13 mouse cellular contexts compared by ENCODE assay signal in genomic region chr3:101572991-101573390, GRCm38 (mm10). TPM values are rescaled to one million over a fixed set of nuclear protein-coding genes. Genes with fewer than 3 reads are reported as not detected.
DNase-seq lines count a peak whose midpoint lies in the region; ATAC-seq and TF ChIP-seq lines count a peak whose summit lies in the region.
"Had no signal": no experiment of that assay in that cellular context is flagged by ENCODE, and none has a peak within 500 bp of the region (broad histone marks: within the 10 kb centered on the region; RNA-seq: fewer than 3 reads in every experiment).

No protein-coding gene starts in this region.

- H3K9me3 ChIP-seq in heart, embryonic 11.5 days (replicated peaks; ENCODE audit: control insufficient read depth, low read length): no peaks in the 10 kb centered on the region
- no peaks in the 10 kb centered on the region for H3K9me3 ChIP-seq in embryonic facial prominence, embryonic 13.5 days
- 0 out of 2 replicates have a peak, but pooled peaks cover 11% of the 10 kb centered on the region for H3K9me3 ChIP-seq in limb, embryonic 12.5 days
- H3K9me3 ChIP-seq: hindbrain, embryonic 15.5 days had no signal

- peaks cover 17% of the 10 kb centered on the region for H3K36me3 ChIP-seq in heart, embryonic 11.5 days (ENCODE audit: control insufficient read depth, insufficient read depth, low read length)
- peaks cover 15% of the 10 kb centered on the region for H3K36me3 ChIP-seq in kidney, adult 2 months (ENCODE audit: control insufficient read depth, insufficient read depth, low read length)
- H3K36me3 ChIP-seq in embryonic facial prominence, embryonic 13.5 days: peaks cover 37% of the 10 kb centered on the region
- peaks cover 36% of the 10 kb centered on the region for H3K36me3 ChIP-seq in limb, embryonic 12.5 days

- peaks cover 19% of the 10 kb centered on the region for H3K4me1 ChIP-seq in heart, embryonic 11.5 days (ENCODE audit: control insufficient read depth, insufficient read depth, low read length)
- H3K4me1 ChIP-seq in kidney, adult 2 months (ENCODE audit: control insufficient read depth, insufficient read depth, low read length): peaks cover 16% of the 10 kb centered on the region
- H3K4me1 ChIP-seq in embryonic facial prominence, embryonic 13.5 days: peaks cover 32% of the 10 kb centered on the region
- H3K4me1 ChIP-seq in limb, embryonic 12.5 days (replicated peaks): peaks cover 52% of the 10 kb centered on the region

- peak overlapping the region; percentile 52; the same call in 1 of the 2 replicates for H3K27ac ChIP-seq in heart, embryonic 11.5 days (ENCODE audit: low read depth, low read length)
- H3K27ac ChIP-seq in kidney, adult 2 months (ENCODE audit: insufficient read depth, low read depth, low read length): peak overlapping the region; percentile 89
- H3K27ac ChIP-seq in embryonic facial prominence, embryonic 13.5 days: peak overlapping the region; percentile 72
- H3K27ac ChIP-seq in limb, embryonic 12.5 days: peak overlapping the region; percentile 77
- H3K27ac ChIP-seq: hindbrain, embryonic 15.5 days; macrophage had no signal

- no peaks in the 10 kb centered on the region for H3K27me3 ChIP-seq in heart, embryonic 11.5 days (ENCODE audit: control insufficient read depth, insufficient read depth, low read length)
- no peaks in the 10 kb centered on the region for H3K27me3 ChIP-seq in kidney, adult 2 months (replicated peaks; ENCODE audit: control insufficient read depth, insufficient read depth, low read length)
- no peaks in the 10 kb centered on the region for H3K27me3 ChIP-seq in embryonic facial prominence, embryonic 13.5 days
- no peaks in the 10 kb centered on the region for H3K27me3 ChIP-seq in limb, embryonic 12.5 days
- H3K27me3 ChIP-seq: hindbrain, embryonic 15.5 days had no signal

- DNase-seq in heart, postnatal 25 days (ENCODE audit: low spot score): no peak
- peak; percentile 41 for DNase-seq in kidney, adult 2 months
- DNase-seq in kidney, postnatal 14 days: no peak
- no peak for DNase-seq in cerebellum, postnatal 10 days
- no peak for DNase-seq in embryo, embryonic 9.5 days (ENCODE audit: extremely low spot score)
- DNase-seq: cerebellum, postnatal 25 days; liver, postnatal 0 days had no signal

- 64% methylated on average over 5 of the region's 5 CpGs for WGBS in heart, embryonic 11.5 days (ENCODE audit: insufficient replicate concordance)
- WGBS in kidney, adult 2 months: 62% methylated on average over 5 of the region's 5 CpGs
- 70% methylated on average over 5 of the region's 5 CpGs for WGBS in embryonic facial prominence, embryonic 13.5 days
- WGBS in limb, embryonic 12.5 days: 74% methylated on average over 5 of the region's 5 CpGs

- no peak overlapping the region for H3K4me2 ChIP-seq in heart, embryonic 11.5 days
- H3K4me2 ChIP-seq in embryonic facial prominence, embryonic 13.5 days: no peak overlapping the region
- H3K4me2 ChIP-seq in limb, embryonic 12.5 days: no peak overlapping the region
- H3K4me2 ChIP-seq: hindbrain, embryonic 15.5 days had no signal

- no peak for TF ChIP-seq CTCF in kidney, adult 2 months (conservative IDR thresholded peaks at IDR 0.05; ENCODE audit: insufficient read depth, insufficient read length, low read depth, low read length)

- no peak for TF ChIP-seq POLR2A in kidney, adult 2 months (IDR thresholded peaks at IDR 0.05; ENCODE audit: low read depth, low read length)

- intact Hi-C loops in heart, postnatal 25 days (cut with DNase I): no loop called here

- H3K4me3 ChIP-seq in heart, embryonic 11.5 days (ENCODE audit: low read depth, low read length): no peak overlapping the region
- H3K4me3 ChIP-seq in kidney, adult 2 months (ENCODE audit: insufficient read depth, low read depth, low read length): no peak overlapping the region
- H3K4me3 ChIP-seq in embryonic facial prominence, embryonic 13.5 days: no peak overlapping the region
- no peak overlapping the region for H3K4me3 ChIP-seq in limb, embryonic 12.5 days (replicated peaks)
- H3K4me3 ChIP-seq: hindbrain, embryonic 15.5 days had no signal

- no peak for ATAC-seq in heart, embryonic 11.5 days (replicated peaks; ENCODE audit: insufficient number of reproducible peaks, low FRiP score, low TSS enrichment)
- ATAC-seq in embryonic facial prominence, embryonic 13.5 days (ENCODE audit: insufficient number of reproducible peaks, insufficient read depth, low FRiP score, low TSS enrichment, low read depth): no peak
- no peak for ATAC-seq in limb, embryonic 12.5 days (ENCODE audit: insufficient number of reproducible peaks, insufficient read depth, low FRiP score, low TSS enrichment, low read depth)
- ATAC-seq: CD4-positive, CD25-positive, alpha-beta regulatory T cell, adult 4 months; liver, postnatal 0 days had no signal

- no peak overlapping the region for H3K9ac ChIP-seq in heart, embryonic 11.5 days (ENCODE audit: low read depth, low read length)
- peak overlapping the region; percentile 21; the same call in 1 of the 2 replicates for H3K9ac ChIP-seq in embryonic facial prominence, embryonic 13.5 days
- peak overlapping the region; percentile 32; the same call in 1 of the 2 replicates for H3K9ac ChIP-seq in limb, embryonic 12.5 days (replicated peaks)
- H3K9ac ChIP-seq: hindbrain, embryonic 15.5 days; liver, postnatal 0 days had no signal

RNA-seq across cellular contexts. Expression of gene Atp1a1, which starts 31.5 kb away (rescaled TPM):
- 404 and 434 TPM in 2 replicates for polyA plus RNA-seq in heart, embryonic 11.5 days (2014; fragmentation: Nextera tagmentation; extraction: Ambion mirVana)
- 100 to 1,000 TPM; 660 to 766 TPM for total RNA-seq in heart, postnatal 25 days (2021)
- polyA plus RNA-seq in kidney, adult 2 months (2012; rRNA removed): 2,267 and 2,428 TPM in 2 replicates
- 61.7 and 65.4 TPM in 2 replicates for polyA plus RNA-seq in embryonic facial prominence, embryonic 13.5 days (2015; fragmentation: Nextera tagmentation; extraction: Ambion mirVana)
- polyA plus RNA-seq in limb, embryonic 12.5 days (2016; fragmentation: Nextera tagmentation; extraction: Ambion mirVana): 57.1 and 67.6 TPM in 2 replicates
